Mouse (Mus musculus) lung, adult 2 months (tissue): Measurements from ENCODE around the gene Ly6g6d.

ENCODE experiments used
- CTCF ChIP-seq: fragments of 200-500 bp; IDR thresholded peaks from 2 replicates; pipeline ENCODE4 v1.5.1; 2011; ENCODE audit warnings: mild to moderate bottlenecking, low read length, control low read depth; ENCODE audit not compliant: insufficient read depth
- POLR2A ChIP-seq: fragments of 200-500 bp; IDR thresholded peaks from 2 replicates; pipeline ENCODE4 v1.6.1; 2011; ENCODE audit warnings: low read depth, mild to moderate bottlenecking, control low read depth, low read length, borderline replicate concordance; ENCODE audit errors: extremely low read depth

GRCm38 (mm10) chr17:35048149-35048931, 29.5 kb downstream of the Ly6g6d start:
- TF ChIP-seq CTCF (no peak), POLR2A (0 out of 2 replicates have a peak, but pooled peaks have one; percentile 8)
